Mouse (Mus musculus): ENCODE data around the gene Hist1h2ad. TPM values are rescaled to one million over a fixed set of nuclear protein-coding genes. Genes with fewer than 3 reads are reported as not detected.

The Hist1h2ad gene
- polyA plus RNA-seq, 1 experiment from 2014 or later = 3.9 TPM

- no peak for ATAC-seq (ENCODE audit: insufficient number of reproducible peaks, low FRiP score, low TSS enrichment, low read depth)
- no peak overlapping the region for H3K9ac ChIP-seq
- no peaks in the 10 kb centered on the region for H3K36me3 ChIP-seq
- no peak overlapping the region for H3K27ac ChIP-seq (replicated peaks)
- H3K9me3 ChIP-seq (replicated peaks) = no peaks in the 10 kb centered on the region
- H3K27me3 ChIP-seq = no peaks in the 10 kb centered on the region
- 71% methylated on average over 7 of the region's 7 CpGs for WGBS
- no peak overlapping the region for H3K4me3 ChIP-seq (replicated peaks)
- H3K4me1 ChIP-seq = no peaks in the 10 kb centered on the region
- H3K4me2 ChIP-seq (replicated peaks) = no peak overlapping the region
Measured at GRCm38 (mm10) chr13:23592614-23593013, 18.4 kb downstream of the Hist1h2ad start.

- Histone ChIP-seq H3K4me2 (replicated peaks) (no peak overlapping the region), H3K27me3 (no peaks in the 10 kb centered on the region), H3K36me3 (no peaks in the 10 kb centered on the region), H3K9ac (no peak overlapping the region), H3K9me3 (replicated peaks) (no peaks in the 10 kb centered on the region), H3K4me3 (replicated peaks) (no peak overlapping the region), H3K4me1 (no peaks in the 10 kb centered on the region), H3K27ac (replicated peaks) (no peak overlapping the region; the same call in 1 of the 2 replicates)
- WGBS = 64% methylated on average over 5 of the region's 5 CpGs
- no peak for ATAC-seq (ENCODE audit: insufficient number of reproducible peaks, low FRiP score, low TSS enrichment, low read depth)
Measured at GRCm38 (mm10) chr13:23593051-23593770, 19.0 kb downstream of the Hist1h2ad start.

DNA sequence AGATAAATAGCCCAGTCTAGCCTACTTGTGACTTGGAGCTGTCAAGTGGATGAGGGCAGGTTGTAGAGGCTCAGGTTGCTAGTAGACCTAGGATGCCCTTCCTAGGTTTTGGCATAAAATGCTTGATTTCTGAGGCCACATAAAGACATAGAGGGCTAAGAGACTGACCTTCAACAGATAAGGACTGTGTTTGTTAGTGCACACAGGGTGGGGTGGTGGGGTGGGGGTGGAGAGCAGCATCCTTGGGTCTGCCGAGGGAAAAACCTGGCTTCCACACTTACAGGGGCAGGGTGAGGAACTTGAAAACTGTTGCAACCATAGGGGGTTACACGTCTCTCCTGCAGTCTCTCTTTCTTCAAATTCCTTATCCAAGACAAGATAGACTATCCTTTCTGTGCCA lies 21.0 kb downstream of the Hist1h2ad start:
- Histone ChIP-seq H3K4me3 (replicated peaks) (no peak overlapping the region), H3K36me3 (no peaks in the 10 kb centered on the region), H3K4me1 (no peaks in the 10 kb centered on the region), H3K4me2 (replicated peaks) (no peak overlapping the region), H3K27me3 (no peaks in the 10 kb centered on the region), H3K27ac (replicated peaks) (no peak overlapping the region), H3K9me3 (replicated peaks) (no peaks in the 10 kb centered on the region), H3K9ac (no peak overlapping the region)
- ATAC-seq (ENCODE audit: insufficient number of reproducible peaks, low FRiP score, low TSS enrichment, low read depth) = no peak
- WGBS = 78% methylated on average over 2 of the region's 2 CpGs

- no peak overlapping the region for H3K27ac ChIP-seq (replicated peaks)
- WGBS = 75% methylated on average over 7 of the region's 7 CpGs
- no peaks in the 10 kb centered on the region for H3K4me1 ChIP-seq
- ATAC-seq (ENCODE audit: insufficient number of reproducible peaks, low FRiP score, low TSS enrichment, low read depth) = no peak
- no peaks in the 10 kb centered on the region for H3K36me3 ChIP-seq
- no peak overlapping the region for H3K4me2 ChIP-seq (replicated peaks)
- no peaks in the 10 kb centered on the region for H3K27me3 ChIP-seq
- no peak overlapping the region for H3K4me3 ChIP-seq (replicated peaks)
- H3K9ac ChIP-seq = no peak overlapping the region
- no peaks in the 10 kb centered on the region for H3K9me3 ChIP-seq (replicated peaks)
Measured at GRCm38 (mm10) chr13:23595622-23596372, 21.6 kb downstream of the Hist1h2ad start.

- no peak overlapping the region for H3K9ac ChIP-seq
- H3K27me3 ChIP-seq = no peaks in the 10 kb centered on the region
- no peak overlapping the region for H3K4me2 ChIP-seq (replicated peaks)
- 6% methylated on average over 9 of the region's 9 CpGs for WGBS
- no peaks in the 10 kb centered on the region for H3K9me3 ChIP-seq (replicated peaks)
- no peak overlapping the region for H3K27ac ChIP-seq (replicated peaks)
- ATAC-seq (ENCODE audit: insufficient number of reproducible peaks, low FRiP score, low TSS enrichment, low read depth) = no peak
- H3K4me1 ChIP-seq = no peaks in the 10 kb centered on the region
- no peaks in the 10 kb centered on the region for H3K36me3 ChIP-seq
- H3K4me3 ChIP-seq (replicated peaks) = no peak overlapping the region
Measured at GRCm38 (mm10) chr13:23597957-23598356, 23.8 kb downstream of the Hist1h2ad start.

GRCm38 (mm10) chr13:23603182-23603699 lies 29.1 kb downstream of the Hist1h2ad start:
- no peaks in the 10 kb centered on the region for H3K9me3 ChIP-seq (replicated peaks)
- no peaks in the 10 kb centered on the region for H3K36me3 ChIP-seq
- H3K4me1 ChIP-seq = no peaks in the 10 kb centered on the region
- no peak overlapping the region for H3K9ac ChIP-seq
- H3K27ac ChIP-seq (replicated peaks) = no peak overlapping the region
- 74% methylated on average over 7 of the region's 7 CpGs for WGBS
- H3K4me3 ChIP-seq (replicated peaks) = no peak overlapping the region
- no peak overlapping the region for H3K4me2 ChIP-seq (replicated peaks)
- no peaks in the 10 kb centered on the region for H3K27me3 ChIP-seq
- no peak for ATAC-seq (ENCODE audit: insufficient number of reproducible peaks, low FRiP score, low TSS enrichment, low read depth)

GRCm38 (mm10) chr13:23604452-23604851 lies 30.3 kb downstream of the Hist1h2ad start:
- Histone ChIP-seq H3K27me3 (no peaks in the 10 kb centered on the region), H3K27ac (replicated peaks) (no peak overlapping the region), H3K9me3 (replicated peaks) (no peaks in the 10 kb centered on the region), H3K9ac (no peak overlapping the region), H3K36me3 (no peaks in the 10 kb centered on the region), H3K4me3 (replicated peaks) (no peak overlapping the region), H3K4me1 (no peaks in the 10 kb centered on the region), H3K4me2 (replicated peaks) (no peak overlapping the region)
- no peak for ATAC-seq (ENCODE audit: insufficient number of reproducible peaks, low FRiP score, low TSS enrichment, low read depth)
- WGBS = 83% methylated on average over 3 of the region's 3 CpGs

- no peak for ATAC-seq (ENCODE audit: insufficient number of reproducible peaks, low FRiP score, low TSS enrichment, low read depth)
- no peak overlapping the region for H3K4me2 ChIP-seq (replicated peaks)
- H3K4me1 ChIP-seq = no peaks in the 10 kb centered on the region
- H3K36me3 ChIP-seq = no peaks in the 10 kb centered on the region
- no peaks in the 10 kb centered on the region for H3K27me3 ChIP-seq
- H3K27ac ChIP-seq (replicated peaks) = no peak overlapping the region
- H3K9ac ChIP-seq = no peak overlapping the region
- H3K4me3 ChIP-seq (replicated peaks) = no peak overlapping the region
- no peaks in the 10 kb centered on the region for H3K9me3 ChIP-seq (replicated peaks)
- WGBS = 90% methylated on average over 3 of the region's 3 CpGs
Measured at GRCm38 (mm10) chr13:23605052-23605451, 30.9 kb downstream of the Hist1h2ad start.

DNA sequence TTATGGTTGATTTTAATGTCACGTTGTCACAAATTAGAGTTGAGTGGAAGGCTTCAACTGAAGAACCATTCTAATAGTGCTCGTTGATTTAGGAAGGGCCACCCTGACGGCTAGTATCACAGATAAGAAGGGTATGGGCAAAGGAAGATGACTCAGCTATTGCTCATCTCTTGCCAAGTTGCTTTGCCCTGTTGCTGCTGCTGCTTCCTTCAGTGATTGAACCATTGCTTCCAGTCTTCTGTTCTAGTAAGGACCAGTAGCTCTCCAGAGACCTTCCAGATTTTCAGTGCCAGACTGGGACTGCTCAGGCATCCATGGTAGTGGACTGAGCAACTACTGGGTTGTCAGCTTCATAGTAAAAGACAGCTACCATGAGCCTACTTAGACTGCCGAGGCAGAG lies 35.0 kb downstream of the Hist1h2ad start:
- Histone ChIP-seq H3K9me3 (replicated peaks) (no peaks in the 10 kb centered on the region), H3K4me2 (replicated peaks) (no peak overlapping the region), H3K4me1 (no peaks in the 10 kb centered on the region), H3K27me3 (no peaks in the 10 kb centered on the region), H3K9ac (no peak overlapping the region), H3K36me3 (no peaks in the 10 kb centered on the region), H3K4me3 (replicated peaks) (no peak overlapping the region), H3K27ac (replicated peaks) (no peak overlapping the region)
- no peak for ATAC-seq (ENCODE audit: insufficient number of reproducible peaks, low FRiP score, low TSS enrichment, low read depth)
- 84% methylated on average over 4 of the region's 4 CpGs for WGBS

DNA sequence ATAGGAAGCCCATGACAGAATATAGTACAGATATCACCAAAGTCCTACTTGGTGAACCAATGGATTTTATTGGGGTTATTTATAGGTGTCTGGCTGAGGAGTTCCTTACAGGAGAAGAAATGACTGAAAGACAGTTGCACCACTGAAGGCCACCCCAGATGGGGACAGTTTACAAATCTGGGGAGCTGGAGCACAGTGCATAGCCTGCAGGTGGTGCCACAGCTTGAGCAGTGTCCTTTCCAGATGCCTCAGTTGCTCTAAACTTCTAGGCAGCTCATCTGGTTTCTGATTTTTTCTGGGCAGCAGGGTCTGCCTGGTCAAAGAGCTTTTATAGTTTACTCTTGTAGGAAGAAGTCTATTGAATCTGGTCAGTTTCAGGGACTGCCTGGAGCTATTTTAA lies 35.7 kb downstream of the Hist1h2ad start:
- H3K27ac ChIP-seq (replicated peaks) = no peak overlapping the region
- no peak overlapping the region for H3K9ac ChIP-seq
- H3K36me3 ChIP-seq = no peaks in the 10 kb centered on the region
- H3K4me3 ChIP-seq (replicated peaks) = no peak overlapping the region
- H3K4me1 ChIP-seq = no peaks in the 10 kb centered on the region
- no peaks in the 10 kb centered on the region for H3K27me3 ChIP-seq
- no peak for ATAC-seq (ENCODE audit: insufficient number of reproducible peaks, low FRiP score, low TSS enrichment, low read depth)
- no peaks in the 10 kb centered on the region for H3K9me3 ChIP-seq (replicated peaks)
- no peak overlapping the region for H3K4me2 ChIP-seq (replicated peaks)

DNA sequence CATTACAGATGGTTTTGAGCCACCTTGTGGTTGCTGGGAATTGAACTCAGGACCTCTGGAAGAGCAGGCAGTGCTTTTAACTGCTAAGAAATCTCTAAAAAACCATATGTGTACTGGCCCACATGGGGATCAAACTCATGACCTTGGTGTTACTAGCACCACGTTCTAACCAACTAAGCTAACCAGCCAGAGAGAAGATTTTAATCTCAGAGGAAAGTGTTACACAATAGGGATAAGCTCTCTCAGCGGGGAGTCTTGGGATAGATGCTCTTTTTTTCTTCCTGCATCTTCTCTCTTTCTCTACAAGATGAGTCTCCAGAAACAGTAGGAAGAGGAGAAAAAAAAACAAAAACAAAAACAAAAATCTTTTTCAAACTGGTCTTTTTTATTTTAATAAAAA lies 36.2 kb downstream of the Hist1h2ad start:
- no peaks in the 10 kb centered on the region for H3K4me1 ChIP-seq
- no peak for ATAC-seq (ENCODE audit: insufficient number of reproducible peaks, low FRiP score, low TSS enrichment, low read depth)

More for the DNA sequence above, 36.2 kb downstream of the Hist1h2ad start:
- H3K36me3 ChIP-seq = no peaks in the 10 kb centered on the region
- H3K27me3 ChIP-seq = no peaks in the 10 kb centered on the region
- no peak overlapping the region for H3K4me3 ChIP-seq (replicated peaks)
- no peak overlapping the region for H3K27ac ChIP-seq (replicated peaks)
- no peak overlapping the region for H3K9ac ChIP-seq
- WGBS = 59% methylated on average over 2 of the region's 2 CpGs
- H3K4me2 ChIP-seq (replicated peaks) = no peak overlapping the region
- H3K9me3 ChIP-seq (replicated peaks) = no peaks in the 10 kb centered on the region

All from embryonic facial prominence, embryonic 15.5 days (tissue).